Mouse (Mus musculus): ENCODE data around the gene Dusp5.

GRCm38 (mm10) chr19:53539296-53539695, 10.4 kb downstream of the Dusp5 start:
- TF ChIP-seq CTCF (IDR thresholded peaks at IDR 0.05; ENCODE audit: low read depth) (no peak), EP300 (optimal IDR thresholded peaks at IDR 0.05) (no peak)
